Mouse (Mus musculus) embryonic fibroblast, embryonic 13.5 days (primary cell): Measurements from ENCODE around the gene Ttk. TPM values are rescaled to one million over a fixed set of nuclear protein-coding genes. Genes with fewer than 3 reads are reported as not detected.

Source experiments
- H3K27ac ChIP-seq: 2 replicates; pipeline ENCODE4 v1.5.1; 2012; ENCODE audit warnings: low read length, control low read depth, inconsistent platforms; ENCODE audit not compliant: insufficient read depth
- H3K4me1 ChIP-seq: 2 replicates; pipeline ENCODE4 v1.6.1; 2011; ENCODE audit warnings: low read length; ENCODE audit not compliant: control insufficient read depth, insufficient read depth
- H3K4me3 ChIP-seq: 2 replicates; pipeline ENCODE4 v1.5.1; 2011; ENCODE audit warnings: mild to moderate bottlenecking, control low read depth, low read length; ENCODE audit not compliant: insufficient read depth
- CTCF ChIP-seq: IDR thresholded peaks from 2 replicates; pipeline ENCODE4 v1.5.1; 2011; ENCODE audit warnings: mild to moderate bottlenecking, control low read depth, low read length, moderate library complexity, borderline replicate concordance; ENCODE audit not compliant: insufficient read depth
- POLR2A ChIP-seq: IDR thresholded peaks from 2 replicates; pipeline ENCODE4 v1.6.1; 2011; ENCODE audit warnings: low read depth, mild to moderate bottlenecking, control low read depth, low read length, moderate library complexity
- polyA plus RNA-seq: library from polyadenylated mRNA; stranded (reverse); fragments of >200 nt; gene quantifications from 2 replicates; pipeline ENCODE4 v1.2.4, GENCODE M21; 2011; ENCODE audit warnings: low read depth; ENCODE audit not compliant: missing spikeins, insufficient read length

Gene Ttk
- 17.5 and 24.7 TPM in 2 replicates for polyA plus RNA-seq

GRCm38 (mm10) chr9:83833811-83834747, at the start of gene Ttk:
Gene Ttk (plus strand): TSS chr9:83834689.
- peak within 1 kb of the TSS; percentile 80 for H3K4me3 ChIP-seq
- TF ChIP-seq CTCF (no peak), POLR2A (peak; percentile 93)
- no peak within 1 kb of the TSS for H3K27ac ChIP-seq
- H3K4me1 ChIP-seq, result no peaks in the 10 kb centered on the region

- H3K4me3 ChIP-seq, result no peak overlapping the region
- TF ChIP-seq POLR2A, result no peak
- no peak for TF ChIP-seq CTCF
- H3K4me1 ChIP-seq, result no peaks in the 10 kb centered on the region
- no peak overlapping the region for H3K27ac ChIP-seq
Measured at GRCm38 (mm10) chr9:83785501-83785900, 49.0 kb upstream of the Ttk start.

- Histone ChIP-seq H3K27ac (no peak overlapping the region), H3K4me1 (no peaks in the 10 kb centered on the region), H3K4me3 (no peak overlapping the region)
- no peak for TF ChIP-seq CTCF
- no peak for TF ChIP-seq POLR2A
Measured at GRCm38 (mm10) chr9:83789326-83789725, 45.2 kb upstream of the Ttk start.

- no peaks in the 10 kb centered on the region for H3K4me1 ChIP-seq
- no peak overlapping the region for H3K4me3 ChIP-seq
- TF ChIP-seq CTCF, result no peak
- TF ChIP-seq POLR2A, result no peak
- H3K27ac ChIP-seq, result no peak overlapping the region
Measured at GRCm38 (mm10) chr9:83796875-83797274, 37.6 kb upstream of the Ttk start.

- H3K27ac ChIP-seq, result no peak overlapping the region
- H3K4me3 ChIP-seq, result no peak overlapping the region
- TF ChIP-seq POLR2A (no peak), CTCF (no peak)
- H3K4me1 ChIP-seq, result no peaks in the 10 kb centered on the region
Measured at GRCm38 (mm10) chr9:83797898-83798297, 36.6 kb upstream of the Ttk start.

GRCm38 (mm10) chr9:83804341-83804740, 30.1 kb upstream of the Ttk start:
- no peaks in the 10 kb centered on the region for H3K4me1 ChIP-seq
- H3K27ac ChIP-seq, result no peak overlapping the region
- TF ChIP-seq CTCF (no peak), POLR2A (no peak)
- H3K4me3 ChIP-seq, result no peak overlapping the region

- TF ChIP-seq CTCF (no peak), POLR2A (no peak)
- Histone ChIP-seq H3K4me3 (peak overlapping the region; percentile 53), H3K27ac (no peak overlapping the region), H3K4me1 (no peaks in the 10 kb centered on the region)
Measured at GRCm38 (mm10) chr9:83805164-83805976, 29.1 kb upstream of the Ttk start.

- TF ChIP-seq POLR2A (peak; percentile 66), CTCF (no peak)
- Histone ChIP-seq H3K4me1 (no peaks in the 10 kb centered on the region), H3K4me3 (peak within 1 kb of the TSS; percentile 53), H3K27ac (no peak within 1 kb of the TSS)
Measured at GRCm38 (mm10) chr9:83805977-83806815, 28.3 kb upstream of the Ttk start, which contains the start of gene Elovl4. Gene Elovl4 (minus strand): TSS chr9:83806277.

- no peak for TF ChIP-seq POLR2A
- no peak for TF ChIP-seq CTCF
- Histone ChIP-seq H3K4me3 (no peak overlapping the region), H3K27ac (no peak overlapping the region), H3K4me1 (no peaks in the 10 kb centered on the region)
Measured at GRCm38 (mm10) chr9:83807562-83807961, 26.9 kb upstream of the Ttk start.
